Mouse (Mus musculus) hindbrain, embryonic 11.5 days (tissue): ENCODE results near the gene Anln. TPM values are rescaled to one million over a fixed set of nuclear protein-coding genes. Genes with fewer than 3 reads are reported as not detected.
A peak's percentile ranks its signal among the peaks of the same experiment; 100 is the strongest.

Experiments
- ATAC-seq: fragments of 200-750 bp; cut with Nextera tagmentation; 2 replicates; pipeline ENCODE4 v1.8.0; 2017; ENCODE audit warnings: mild to moderate bottlenecking, moderate TSS enrichment, moderate library complexity; ENCODE audit not compliant: low FRiP score
- DNase-seq: peaks from one replicate; pipeline ENCODE4 v3.0.0-alpha.2; 2015; ENCODE audit warnings: low spot score
- H3K27ac ChIP-seq: fragments of 300-500 bp; sonication (generic); 2 replicates; pipeline ENCODE4 v1.5.1; 2014; ENCODE audit warnings: mild to moderate bottlenecking, low read depth, low read length
- H3K27me3 ChIP-seq: fragments of 300-500 bp; sonication (generic); 2 replicates; pipeline ENCODE4 v1.6.1; 2014; ENCODE audit warnings: mild to moderate bottlenecking, low read length, moderate library complexity, mixed read lengths; ENCODE audit not compliant: control insufficient read depth, insufficient read depth
- H3K36me3 ChIP-seq: fragments of 300-500 bp; sonication (generic); 2 replicates; pipeline ENCODE4 v1.6.1; 2014; ENCODE audit warnings: mild to moderate bottlenecking, low read length, moderate library complexity, mixed read lengths; ENCODE audit not compliant: control insufficient read depth, insufficient read depth
- H3K4me1 ChIP-seq: fragments of 300-500 bp; sonication (generic); replicated peaks from 2 replicates; pipeline ENCODE4 v1.6.1; 2014; ENCODE audit warnings: low read length, mixed read lengths; ENCODE audit not compliant: control insufficient read depth, insufficient read depth
- H3K4me2 ChIP-seq: fragments of 300-500 bp; sonication (generic); replicated peaks from 2 replicates; pipeline ENCODE4 v1.6.1; 2014; ENCODE audit warnings: mild to moderate bottlenecking, low read depth, low read length
- H3K4me3 ChIP-seq: fragments of 300-500 bp; sonication (generic); 2 replicates; pipeline ENCODE4 v1.5.1; 2014; ENCODE audit warnings: low read depth, low read length
- H3K9ac ChIP-seq: fragments of 300-500 bp; sonication (generic); 2 replicates; pipeline ENCODE4 v1.6.1; 2014; ENCODE audit warnings: low read depth, low read length
- H3K9me3 ChIP-seq: fragments of 300-500 bp; sonication (generic); 2 replicates; pipeline ENCODE4 v1.6.1; 2016; ENCODE audit warnings: low read length; ENCODE audit not compliant: control insufficient read depth
- WGBS: fragments of 180-500 bp; shearing (Covaris S2); extraction: QIAGEN DNeasy Blood & Tissue Kit; methylation state at CpG from one replicate; pipeline ENCODE4 v1.1.7; 2014; 5-methylcytosine and 5-hydroxymethylcytosine counted together
- polyA plus RNA-seq: library from polyadenylated mRNA; unstranded; fragments of >200 nt; fragmentation: Nextera tagmentation; extraction: Ambion mirVana; gene quantifications from 2 replicates; pipeline ENCODE4 v1.2.1, GENCODE M21; 2014

Anln gene
- polyA plus RNA-seq, 1 experiment from 2014 or later: 34.0 TPM

DNA sequence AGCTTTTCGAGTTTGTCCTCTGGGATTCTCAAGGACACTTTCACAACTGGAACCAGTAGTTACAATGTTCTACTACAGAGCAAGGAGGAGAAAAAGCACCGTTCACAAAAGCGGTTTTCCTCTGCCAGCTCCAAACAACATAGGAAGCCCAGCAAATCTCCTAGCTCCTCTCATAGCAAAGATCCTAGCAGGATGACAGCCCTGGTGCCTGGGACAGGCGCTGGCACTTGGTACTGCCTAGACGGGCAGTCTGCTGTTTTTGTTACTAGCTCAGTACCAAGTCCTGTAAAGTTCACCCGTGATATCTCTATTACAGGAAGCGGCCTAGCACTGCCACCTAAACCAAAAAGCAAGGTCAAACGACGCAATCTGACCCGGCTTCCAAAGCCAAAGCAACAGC lies 35.2 kb upstream of the Anln start:
- DNase-seq (no peak), ATAC-seq (no peak)
- WGBS: 80% methylated on average over 10 of the region's 10 CpGs
- Histone ChIP-seq H3K36me3 (no peaks in the 10 kb centered on the region), H3K27ac (no peak overlapping the region), H3K4me2 (no peak overlapping the region), H3K4me3 (no peak overlapping the region), H3K27me3 (no peaks in the 10 kb centered on the region), H3K9me3 (no peaks in the 10 kb centered on the region), H3K4me1 (no peaks in the 10 kb centered on the region), H3K9ac (no peak overlapping the region)

DNA sequence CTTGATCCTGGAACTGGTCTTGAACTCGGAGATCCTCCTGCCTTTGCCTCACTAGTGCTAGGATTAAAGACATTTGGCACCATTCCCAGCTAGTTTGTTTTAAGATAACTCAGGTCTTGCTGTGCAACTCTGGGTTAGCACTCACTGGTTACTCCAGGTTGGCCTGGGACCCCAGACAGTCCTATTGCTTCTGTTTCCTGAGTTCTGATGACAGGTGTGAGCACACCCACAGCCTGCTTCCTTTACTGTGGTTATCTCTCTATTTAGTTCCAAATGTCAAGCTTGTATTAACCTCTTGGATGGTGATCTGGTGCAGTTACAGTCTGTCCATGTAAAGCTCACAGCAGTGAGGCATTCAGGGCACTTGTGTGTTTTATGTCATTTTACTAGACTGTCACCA lies 34.5 kb upstream of the Anln start:
- H3K9ac ChIP-seq: no peak overlapping the region
- no peaks in the 10 kb centered on the region for H3K9me3 ChIP-seq
- no peak overlapping the region for H3K4me2 ChIP-seq
- no peaks in the 10 kb centered on the region for H3K27me3 ChIP-seq
- no peaks in the 10 kb centered on the region for H3K4me1 ChIP-seq
- H3K27ac ChIP-seq: no peak overlapping the region
- no peak overlapping the region for H3K4me3 ChIP-seq
- DNase-seq (no peak), ATAC-seq (no peak)
- no peaks in the 10 kb centered on the region for H3K36me3 ChIP-seq
- 79% methylated on average over 1 of the region's 1 CpGs for WGBS

DNA sequence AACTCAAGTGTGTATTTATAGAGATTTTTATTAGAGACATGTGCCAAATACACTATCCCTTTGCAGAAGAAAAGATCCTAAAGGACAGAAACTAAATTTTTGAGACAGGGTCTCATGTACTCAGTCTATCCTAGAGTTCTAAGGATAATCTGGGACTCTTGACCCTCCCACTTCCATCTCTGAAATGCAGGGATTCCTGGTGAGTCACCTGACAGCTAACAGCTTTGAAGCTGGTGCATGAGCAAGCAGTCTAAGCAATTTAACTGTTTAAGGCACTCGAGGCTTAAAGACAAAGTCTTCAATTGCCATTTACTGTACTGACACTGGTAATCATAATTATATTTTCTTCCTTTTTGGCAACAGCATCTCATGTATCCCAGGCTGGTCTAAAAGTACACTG lies 33.6 kb upstream of the Anln start:
- H3K4me1 ChIP-seq: no peaks in the 10 kb centered on the region
- H3K27me3 ChIP-seq: no peaks in the 10 kb centered on the region
- ATAC-seq: no peak
- no peaks in the 10 kb centered on the region for H3K36me3 ChIP-seq
- H3K9me3 ChIP-seq: no peaks in the 10 kb centered on the region
- no peak overlapping the region for H3K27ac ChIP-seq
- H3K9ac ChIP-seq: no peak overlapping the region
- WGBS: 76% methylated on average over 1 of the region's 1 CpGs
- no peak for DNase-seq
- H3K4me2 ChIP-seq: no peak overlapping the region
- H3K4me3 ChIP-seq: no peak overlapping the region

DNA sequence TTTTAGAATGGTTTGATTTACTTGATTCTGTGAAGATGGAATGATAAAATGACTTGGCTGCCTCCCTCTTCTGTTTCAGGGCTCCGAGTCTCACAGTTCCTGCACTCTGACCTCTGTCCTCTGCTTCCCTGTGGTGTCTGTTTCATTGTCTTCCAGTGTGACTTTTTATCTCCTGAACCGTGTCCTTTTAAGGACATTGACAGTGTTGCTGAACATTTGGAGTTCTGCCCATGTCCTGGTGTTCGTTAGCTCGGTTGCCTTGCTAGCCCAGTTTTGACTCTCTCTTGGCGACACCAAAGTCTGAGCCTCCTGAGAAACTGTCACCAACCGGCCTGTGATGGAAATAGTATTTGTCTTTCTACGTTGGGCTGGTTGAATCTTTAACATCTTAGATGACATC lies 31.5 kb upstream of the Anln start:
- Histone ChIP-seq H3K27ac (no peak overlapping the region), H3K4me2 (no peak overlapping the region), H3K4me3 (no peak overlapping the region), H3K4me1 (no peaks in the 10 kb centered on the region), H3K27me3 (no peaks in the 10 kb centered on the region), H3K9ac (no peak overlapping the region), H3K36me3 (no peaks in the 10 kb centered on the region), H3K9me3 (no peaks in the 10 kb centered on the region)
- ATAC-seq (no peak), DNase-seq (peak; percentile 10)
- WGBS: 21% methylated on average over 7 of the region's 7 CpGs

DNA sequence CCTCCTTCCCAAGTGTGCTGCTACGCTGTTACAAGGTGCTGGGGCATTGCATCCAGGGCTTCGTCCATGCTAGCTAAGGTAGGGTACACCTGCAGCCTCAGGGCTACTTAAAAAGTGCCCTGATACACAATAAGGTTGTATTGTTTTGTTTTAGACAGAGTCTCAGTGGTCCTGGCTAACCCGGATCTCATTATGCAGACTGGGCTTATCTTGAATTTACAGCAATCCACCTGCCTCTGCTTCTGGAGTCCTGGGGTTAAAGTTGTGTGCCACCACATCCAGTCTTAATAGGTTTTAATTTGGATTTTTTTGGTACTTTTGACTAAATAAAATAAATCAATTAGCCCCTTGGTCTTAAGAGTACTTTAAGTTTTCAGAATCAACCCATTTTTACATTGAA lies 30.9 kb upstream of the Anln start:
- H3K4me3 ChIP-seq: no peak overlapping the region
- H3K4me1 ChIP-seq: no peaks in the 10 kb centered on the region
- H3K9ac ChIP-seq: no peak overlapping the region
- no peak overlapping the region for H3K4me2 ChIP-seq
- ATAC-seq: no peak
- H3K27ac ChIP-seq: no peak overlapping the region
- H3K27me3 ChIP-seq: no peaks in the 10 kb centered on the region
- no peaks in the 10 kb centered on the region for H3K36me3 ChIP-seq
- H3K9me3 ChIP-seq: no peaks in the 10 kb centered on the region
- no peak for DNase-seq
- 77% methylated on average over 3 of the region's 3 CpGs for WGBS

DNA sequence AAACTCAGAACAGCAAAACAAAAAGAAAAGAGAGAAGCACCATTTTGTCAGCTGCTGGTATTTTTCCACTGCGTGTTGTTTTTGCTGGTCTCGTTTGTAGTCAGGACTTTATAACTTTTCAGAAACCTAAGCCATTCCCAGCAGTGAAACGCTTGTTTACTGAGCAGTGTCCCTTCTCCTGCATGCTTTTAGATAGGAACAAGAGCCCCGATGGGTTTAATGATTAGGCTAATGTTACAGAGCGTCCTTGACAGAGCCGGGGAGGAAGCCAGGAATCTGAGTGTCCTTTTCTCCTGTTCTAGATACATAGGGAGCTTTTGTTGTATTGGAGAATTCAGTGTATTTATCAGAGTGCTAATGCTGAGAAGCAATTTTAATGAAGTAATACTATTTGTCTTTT lies 28.6 kb upstream of the Anln start:
- no peaks in the 10 kb centered on the region for H3K4me1 ChIP-seq
- no peaks in the 10 kb centered on the region for H3K9me3 ChIP-seq
- no peak for DNase-seq
- WGBS: 47% methylated on average over 6 of the region's 6 CpGs
- no peaks in the 10 kb centered on the region for H3K27me3 ChIP-seq
- no peaks in the 10 kb centered on the region for H3K36me3 ChIP-seq
- H3K4me2 ChIP-seq: no peak overlapping the region
- no peak for ATAC-seq
- H3K4me3 ChIP-seq: no peak overlapping the region
- no peak overlapping the region for H3K9ac ChIP-seq
- H3K27ac ChIP-seq: no peak overlapping the region

DNA sequence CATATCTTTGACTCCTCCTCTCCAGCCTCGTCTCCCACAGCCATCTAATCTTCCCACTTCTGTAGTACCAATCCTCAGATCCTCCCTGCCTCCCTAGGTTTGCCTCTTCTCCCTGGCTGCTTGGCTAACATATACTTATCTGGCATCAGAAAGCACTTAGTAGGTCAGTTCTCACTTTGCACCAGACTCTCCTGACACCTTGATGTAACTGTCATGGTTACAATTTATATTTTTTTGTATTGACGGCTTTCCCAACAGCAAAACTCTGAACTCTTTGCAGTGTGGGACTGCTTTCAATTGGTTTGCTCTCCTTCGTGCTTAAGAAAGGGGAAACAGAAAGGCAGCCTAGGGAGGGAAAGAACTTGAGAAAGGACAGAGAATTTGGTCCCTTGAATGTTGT lies 27.2 kb upstream of the Anln start:
- Histone ChIP-seq H3K4me2 (no peak overlapping the region), H3K9ac (no peak overlapping the region), H3K4me3 (no peak overlapping the region), H3K9me3 (no peaks in the 10 kb centered on the region), H3K4me1 (no peaks in the 10 kb centered on the region), H3K36me3 (no peaks in the 10 kb centered on the region), H3K27ac (no peak overlapping the region), H3K27me3 (no peaks in the 10 kb centered on the region)
- WGBS: 79% methylated on average over 3 of the region's 3 CpGs
- DNase-seq: no peak
- no peak for ATAC-seq

DNA sequence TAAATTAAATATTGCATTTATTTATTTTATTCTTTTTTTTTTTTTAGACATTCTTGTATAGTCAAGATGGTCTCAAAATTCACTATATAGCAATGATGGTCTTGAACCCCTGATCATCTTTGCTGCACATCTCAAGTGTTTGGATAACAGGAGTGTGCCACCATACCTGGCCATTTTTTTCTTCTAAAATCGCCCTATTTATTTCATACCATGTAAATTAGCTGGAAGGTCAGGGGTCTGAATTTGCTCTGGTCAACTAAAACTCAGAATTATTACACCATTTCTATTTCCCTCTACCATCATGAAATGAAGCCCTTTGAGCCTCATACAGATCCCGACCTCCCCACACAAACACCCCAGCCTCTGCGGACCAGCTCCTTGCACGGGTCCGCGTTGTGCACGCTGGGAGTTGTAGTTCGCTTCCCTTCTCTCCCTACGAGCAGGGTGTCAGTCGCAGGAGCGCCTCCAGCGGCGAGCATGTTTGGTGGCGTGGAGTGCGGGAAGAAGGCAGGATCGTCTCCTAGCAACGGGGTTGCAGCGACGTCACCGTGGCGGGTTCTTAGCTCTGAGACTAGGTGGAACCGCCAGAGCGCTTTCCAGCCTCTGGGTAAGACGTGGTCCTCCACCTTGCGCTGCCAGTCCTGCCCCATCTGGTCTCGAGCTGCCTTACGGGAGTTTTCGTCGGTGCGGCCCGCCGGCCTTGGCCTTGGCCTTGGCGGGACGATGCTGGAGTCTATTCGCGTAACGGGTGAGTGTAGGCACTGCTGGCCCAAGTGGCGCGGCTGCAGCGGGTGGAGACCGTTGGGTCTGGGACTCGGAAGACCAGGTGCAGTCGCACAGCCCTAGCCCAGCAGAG lies 22.2 kb upstream of the Anln start, which contains the start of gene 9530077C05Rik:
TSS of gene 9530077C05Rik (plus strand) at position 512 of the 856 bp plus-strand sequence.
- DNase-seq: peak; percentile 98
- peak within 1 kb of the TSS; percentile 61 for H3K9ac ChIP-seq
- WGBS: under 1% methylated on average over 43 of the region's 43 CpGs
- no peaks in the 10 kb centered on the region for H3K36me3 ChIP-seq
- H3K27me3 ChIP-seq: no peaks in the 10 kb centered on the region
- H3K4me3 ChIP-seq: peak within 1 kb of the TSS; percentile 54
- H3K4me1 ChIP-seq: no peaks in the 10 kb centered on the region
- no peaks in the 10 kb centered on the region for H3K9me3 ChIP-seq
- ATAC-seq: peak; percentile 99
- H3K27ac ChIP-seq: no peak within 1 kb of the TSS
- peak within 1 kb of the TSS; percentile 66 for H3K4me2 ChIP-seq

DNA sequence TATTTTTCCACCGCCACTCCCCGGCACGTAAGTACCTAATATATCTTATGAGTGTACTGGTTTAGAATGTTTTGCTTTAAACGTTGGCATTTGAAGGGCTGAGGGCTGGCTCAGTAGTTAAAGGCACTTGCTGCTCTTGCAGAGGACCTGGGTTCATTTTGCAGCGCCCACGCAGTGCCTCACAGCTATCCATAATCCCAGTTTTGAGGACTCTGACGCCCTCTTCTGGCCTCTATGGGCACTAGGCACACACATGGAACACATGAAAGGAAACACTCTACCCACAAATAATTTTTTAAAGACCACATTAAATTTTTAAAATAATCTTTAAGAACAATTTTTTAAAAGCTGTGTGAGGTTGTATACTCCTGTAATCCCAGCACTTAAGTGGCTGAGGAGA lies 20.5 kb upstream of the Anln start:
- no peaks in the 10 kb centered on the region for H3K4me1 ChIP-seq
- H3K27ac ChIP-seq: no peak overlapping the region
- H3K4me2 ChIP-seq: no peak overlapping the region
- DNase-seq (no peak), ATAC-seq (no peak)
- no peak overlapping the region for H3K9ac ChIP-seq
- 75% methylated on average over 7 of the region's 7 CpGs for WGBS
- no peaks in the 10 kb centered on the region for H3K36me3 ChIP-seq
- H3K27me3 ChIP-seq: no peaks in the 10 kb centered on the region
- H3K4me3 ChIP-seq: no peak overlapping the region
- no peaks in the 10 kb centered on the region for H3K9me3 ChIP-seq
